Mouse (Mus musculus) leukemia stem cell, adult 10-12 weeks (primary cell): ENCODE measurements around the gene Snrpa. TPM values are rescaled to one million over a fixed set of nuclear protein-coding genes. Genes with fewer than 3 reads are reported as not detected.

Experiments
- polyA plus RNA-seq: library from polyadenylated mRNA; stranded (reverse); fragments of >175 nt; gene quantifications from 2 replicates; pipeline ENCODE4 v1.2.3, GENCODE M21; 2012; ENCODE audit warnings: low replicate concordance

Gene Snrpa
- polyA plus RNA-seq: 820 and 1,336 TPM in 2 replicates

GRCm38 (mm10) chr7:27195681-27196611 lies at the start of gene Snrpa, which contains the start of gene BC024978:
TSS of gene Snrpa (minus strand) at chr7:27196271.
TSS of gene BC024978 (plus strand) at chr7:27195781.

GRCm38 (mm10) chr7:27232781-27233281 lies 36.8 kb upstream of the Snrpa start, which contains the start of gene Coq8b:
TSS of gene Coq8b (plus strand) at chr7:27233023.

GRCm38 (mm10) chr7:27228281-27228821 lies 32.3 kb upstream of the Snrpa start, which contains the start of gene Itpkc:
TSS of gene Itpkc (minus strand) at chr7:27228661.

GRCm38 (mm10) chr7:27180837-27181695 lies 15.0 kb downstream of the Snrpa start, which contains the start of the genes Gm21983 and Mia:
TSS of gene Gm21983 (minus strand) at chr7:27181086.
TSS of gene Mia (minus strand) at chr7:27181157.

GRCm38 (mm10) chr7:27178324-27179216 lies 17.5 kb downstream of the Snrpa start, which contains the start of gene Rab4b:
TSS of gene Rab4b (minus strand) at chr7:27178896.

GRCm38 (mm10) chr7:27166614-27167474 lies 29.2 kb downstream of the Snrpa start, which contains the start of gene Egln2:
TSS of gene Egln2 (minus strand) at chr7:27166802.

GRCm38 (mm10) chr7:27153205-27153764 lies 42.8 kb downstream of the Snrpa start, which contains the start of gene Cyp2t4:
TSS of gene Cyp2t4 (plus strand) at chr7:27153714.

Other genes starting within 250 kb of the Snrpa start
- not detected in 2 replicates for gene Cyp2a12, start 167.2 kb downstream of the Snrpa start, polyA plus RNA-seq
- gene Cyp2f2, start 76.4 kb downstream of the Snrpa start, polyA plus RNA-seq: not detected in 2 replicates
- gene Cyp2t4, start 42.6 kb downstream of the Snrpa start, polyA plus RNA-seq: not detected in 2 replicates
- 74.7 and 137 TPM in 2 replicates for gene Egln2, start 29.5 kb downstream of the Snrpa start, polyA plus RNA-seq
- 231 and 342 TPM in 2 replicates for gene Rab4b, start 17.4 kb downstream of the Snrpa start, polyA plus RNA-seq
- gene Gm21983, start 15.2 kb downstream of the Snrpa start, polyA plus RNA-seq: 0.32 and 1.8 TPM in 2 replicates
- not detected in 2 replicates for gene Mia, start 15.1 kb downstream of the Snrpa start, polyA plus RNA-seq
- gene BC024978, start 490 bp downstream of the Snrpa start, polyA plus RNA-seq: 3.1 and 5.7 TPM in 2 replicates
- gene Itpkc, start 32.4 kb upstream of the Snrpa start, polyA plus RNA-seq: 3.4 and 6.0 TPM in 2 replicates
- gene Coq8b, start 36.8 kb upstream of the Snrpa start, polyA plus RNA-seq: 30.3 and 47.8 TPM in 2 replicates
- 4.0 and 4.9 TPM in 2 replicates for gene Numbl, start 62.2 kb upstream of the Snrpa start, polyA plus RNA-seq
- gene Ltbp4, start 141.4 kb upstream of the Snrpa start, polyA plus RNA-seq: 2.1 and 4.3 TPM in 2 replicates
- 394 and 419 TPM in 2 replicates for gene Shkbp1, start 159.7 kb upstream of the Snrpa start, polyA plus RNA-seq
- gene Gm20479, start 161.1 kb upstream of the Snrpa start, polyA plus RNA-seq: not detected in 2 replicates